Mouse (Mus musculus) neural tube, embryonic 14.5 days (tissue): Measurements from ENCODE around the gene Sult6b2. TPM values are rescaled to one million over a fixed set of nuclear protein-coding genes. Genes with fewer than 3 reads are reported as not detected.

Experiments
- ATAC-seq: fragments of 200-750 bp; cut with Nextera tagmentation; 2 replicates; pipeline ENCODE4 v1.8.0; 2017; ENCODE audit warnings: low read depth, mild to moderate bottlenecking, moderate TSS enrichment, moderate library complexity
- H3K27ac ChIP-seq: fragments of 300-500 bp; sonication (generic); 2 replicates; pipeline ENCODE4 v1.5.1; 2014; ENCODE audit warnings: low read depth, mild to moderate bottlenecking, control low read depth, low read length, moderate library complexity, mixed read lengths
- H3K27me3 ChIP-seq: fragments of 300-500 bp; sonication (generic); 2 replicates; pipeline ENCODE4 v1.6.1; 2014; ENCODE audit warnings: low read length; ENCODE audit not compliant: control insufficient read depth, insufficient read depth
- H3K36me3 ChIP-seq: fragments of 300-500 bp; sonication (generic); 2 replicates; pipeline ENCODE4 v1.6.1; 2014; ENCODE audit warnings: low read length, mixed read lengths; ENCODE audit not compliant: control insufficient read depth, insufficient read depth
- H3K4me1 ChIP-seq: fragments of 300-500 bp; sonication (generic); 2 replicates; pipeline ENCODE4 v1.6.1; 2014; ENCODE audit warnings: low read length; ENCODE audit not compliant: control insufficient read depth, insufficient read depth
- H3K4me2 ChIP-seq: fragments of 300-500 bp; sonication (generic); 2 replicates; pipeline ENCODE4 v1.6.1; 2014; ENCODE audit warnings: mild to moderate bottlenecking, low read depth, low read length, control low read depth
- H3K4me3 ChIP-seq: fragments of 300-500 bp; sonication (generic); 2 replicates; pipeline ENCODE4 v1.5.1; 2014; ENCODE audit warnings: low read depth, low read length, control low read depth, mixed read lengths
- H3K9ac ChIP-seq: fragments of 300-500 bp; sonication (generic); replicated peaks from 2 replicates; pipeline ENCODE4 v1.6.1; 2014; ENCODE audit warnings: low read depth, mild to moderate bottlenecking, control low read depth, low read length, mixed read lengths
- H3K9me3 ChIP-seq: fragments of 300-500 bp; sonication (generic); 2 replicates; pipeline ENCODE4 v1.6.1; 2016; ENCODE audit warnings: low read length; ENCODE audit not compliant: control insufficient read depth
- WGBS: fragments of 180-500 bp; shearing (Covaris S2); extraction: QIAGEN DNeasy Blood & Tissue Kit; methylation state at CpG from one replicate; pipeline ENCODE4 v1.1.7; 2014; 5-methylcytosine and 5-hydroxymethylcytosine counted together
- polyA plus RNA-seq: library from polyadenylated mRNA; unstranded; fragments of >200 nt; fragmentation: Nextera tagmentation; extraction: Ambion mirVana; gene quantifications from 2 replicates; pipeline ENCODE4 v1.2.1, GENCODE M21; 2014

Gene Sult6b2
- polyA plus RNA-seq, 1 experiment from 2014 or later: 0.09 TPM

DNA sequence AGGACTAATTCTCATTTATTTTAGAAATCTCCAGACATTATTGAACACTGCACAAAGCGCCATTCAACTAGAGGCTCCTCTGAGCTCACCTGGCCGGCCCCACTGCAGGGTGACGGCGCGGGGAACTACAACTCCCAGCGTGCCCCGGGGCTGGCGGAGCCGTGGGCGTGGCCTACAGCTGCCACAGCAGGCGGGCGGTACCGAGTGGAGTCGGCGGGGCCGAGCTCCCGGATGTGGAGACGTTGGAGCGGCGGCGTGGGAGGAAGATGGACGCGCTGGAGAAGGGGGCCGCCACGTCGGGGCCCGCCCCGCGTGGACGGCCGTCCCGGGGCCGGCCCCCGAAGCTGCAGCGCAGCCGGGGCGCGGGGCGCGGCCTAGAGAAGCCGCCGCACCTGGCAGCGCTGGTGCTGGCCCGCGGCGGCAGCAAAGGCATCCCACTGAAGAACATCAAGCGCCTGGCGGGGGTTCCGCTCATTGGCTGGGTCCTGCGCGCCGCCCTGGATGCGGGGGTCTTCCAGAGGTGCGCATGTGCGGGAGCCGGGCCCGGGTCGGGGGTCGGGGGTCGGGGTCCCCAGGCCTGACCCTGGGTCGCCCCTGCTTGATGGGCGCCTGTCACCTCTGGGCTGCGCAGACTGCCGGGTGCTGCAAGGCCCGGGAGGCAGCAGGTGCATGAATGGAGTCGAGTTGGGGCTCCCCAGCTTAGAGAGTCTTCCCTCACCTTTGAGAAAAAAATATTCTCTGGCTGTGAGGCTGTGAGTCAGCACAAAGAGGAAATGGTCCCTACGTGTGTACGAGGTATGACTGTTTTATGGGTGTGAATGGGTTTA is 47.6 kb downstream of the Sult6b2 start, which contains the start of gene Cmas:
TSS of gene Cmas (plus strand) at position 180 of the 827 bp plus-strand sequence.
- H3K9ac ChIP-seq: peak within 1 kb of the TSS; percentile 80
- H3K4me2 ChIP-seq: peak within 1 kb of the TSS; percentile 68
- H3K36me3 ChIP-seq: 0 out of 2 replicates have a peak, but pooled peaks cover 3% of the 10 kb centered on the region
- H3K27ac ChIP-seq: peak within 1 kb of the TSS; percentile 80
- H3K4me3 ChIP-seq: peak within 1 kb of the TSS; percentile 84
- peaks cover 16% of the 10 kb centered on the region for H3K4me1 ChIP-seq
- peak; percentile 93 for ATAC-seq
- H3K27me3 ChIP-seq: no peaks in the 10 kb centered on the region
- WGBS: 1% methylated on average over 63 of the region's 68 CpGs
- H3K9me3 ChIP-seq: no peaks in the 10 kb centered on the region

DNA sequence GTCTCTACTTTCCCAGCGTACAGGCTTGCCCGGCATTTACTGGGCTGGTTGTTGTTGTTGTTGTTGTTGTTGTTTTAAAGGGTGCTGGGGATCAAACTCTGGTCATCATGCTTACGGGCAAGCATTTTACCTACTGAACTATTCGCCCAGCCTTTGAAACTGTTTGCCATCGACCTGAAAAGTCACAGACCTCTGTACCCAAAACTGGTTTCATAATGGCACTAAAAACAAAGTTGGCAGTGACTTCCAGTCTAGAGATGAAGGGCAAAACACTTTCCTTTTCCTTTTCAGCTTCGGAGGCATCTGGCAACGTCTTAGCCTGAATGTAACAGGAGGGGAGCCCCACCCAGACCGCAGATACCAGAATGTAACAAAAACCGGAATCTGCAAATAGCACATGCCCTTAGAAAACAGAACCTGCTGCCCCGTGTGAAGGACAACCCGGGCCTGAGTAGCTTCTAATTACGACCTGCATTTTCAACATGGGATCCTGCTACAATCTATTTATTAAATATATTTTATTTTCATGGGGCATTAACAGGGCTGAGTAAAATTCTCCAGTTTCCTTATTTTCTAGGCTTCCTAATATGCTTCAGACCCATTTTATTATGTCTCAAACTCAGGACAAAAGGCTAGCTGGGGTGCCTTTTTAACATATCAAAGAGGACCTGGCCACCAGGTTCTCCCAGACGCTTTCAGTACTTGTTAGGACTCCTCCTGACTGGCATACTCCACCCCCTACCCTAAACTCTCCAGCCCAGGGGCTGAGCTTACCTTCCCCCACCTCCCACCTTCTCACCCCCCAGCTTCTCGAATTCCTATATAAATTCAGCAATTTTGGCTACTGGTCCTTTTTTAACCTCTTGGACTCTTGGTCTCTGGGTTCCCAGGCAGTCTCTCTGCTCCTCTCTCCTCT is 51.7 kb downstream of the Sult6b2 start:
- Histone ChIP-seq H3K27ac (no peak overlapping the region), H3K9me3 (no peaks in the 10 kb centered on the region), H3K9ac (no peak overlapping the region), H3K4me3 (no peak overlapping the region), H3K4me2 (no peak overlapping the region), H3K36me3 (no peaks in the 10 kb centered on the region), H3K27me3 (no peaks in the 10 kb centered on the region), H3K4me1 (peaks cover 1% of the 10 kb centered on the region)
- ATAC-seq: no peak
- 40% methylated on average over 14 of the region's 14 CpGs for WGBS

DNA sequence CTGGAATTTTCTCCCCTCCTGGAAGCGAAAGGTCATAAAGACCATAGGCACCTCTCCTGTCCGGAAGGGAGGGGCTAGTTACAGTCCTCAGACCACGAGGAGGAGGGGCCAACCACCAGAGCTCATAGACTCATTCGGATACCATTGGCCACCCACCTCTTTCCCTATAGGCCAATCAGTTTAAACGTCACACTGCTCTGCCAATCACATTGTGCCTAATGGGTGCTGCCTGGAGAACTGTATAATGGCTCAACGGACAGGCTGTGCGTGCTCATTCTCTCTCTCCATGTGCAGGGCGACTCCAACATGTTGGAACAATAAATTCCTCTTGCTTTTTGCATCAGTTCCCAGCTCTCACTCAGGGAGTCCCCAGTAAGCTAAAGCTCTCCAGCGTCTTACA is 52.9 kb downstream of the Sult6b2 start:
- 43% methylated on average over 9 of the region's 9 CpGs for WGBS
- no peak overlapping the region for H3K4me3 ChIP-seq
- peak; percentile 84 for ATAC-seq

DNA sequence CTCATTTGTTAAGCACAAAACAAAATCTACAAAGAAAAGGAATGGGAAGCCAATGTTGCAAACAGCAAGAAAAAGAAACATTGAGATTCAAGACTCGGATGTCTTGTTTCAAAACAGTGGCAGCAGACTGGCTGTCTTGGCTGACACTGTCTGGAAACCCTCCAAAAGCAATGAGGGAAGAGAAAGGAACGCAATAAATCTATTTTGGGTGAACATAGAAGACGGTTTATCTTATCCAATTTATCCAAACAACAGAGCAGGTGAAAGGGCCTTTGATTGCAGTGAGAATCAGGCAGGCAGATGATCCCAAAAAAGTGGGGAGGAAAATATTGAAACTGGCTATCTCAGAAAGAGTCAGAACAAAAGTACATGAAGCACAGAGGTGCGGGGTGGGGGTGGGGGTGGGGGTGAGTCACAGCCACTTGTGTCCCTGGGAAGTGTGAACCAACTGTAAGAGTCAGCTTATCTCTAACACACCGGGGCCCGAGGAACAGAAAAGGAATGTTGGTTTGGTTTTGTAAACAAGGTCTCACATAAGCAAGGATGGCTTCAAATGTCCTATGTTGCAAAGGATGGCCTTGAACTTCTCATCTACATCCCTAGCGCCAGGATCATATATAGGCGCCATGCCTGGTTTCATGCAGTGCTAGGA is 56.1 kb downstream of the Sult6b2 start:
- no peaks in the 10 kb centered on the region for H3K4me1 ChIP-seq
- ATAC-seq: no peak
- no peak overlapping the region for H3K9ac ChIP-seq
- no peaks in the 10 kb centered on the region for H3K36me3 ChIP-seq
- H3K27ac ChIP-seq: no peak overlapping the region
- H3K4me3 ChIP-seq: no peak overlapping the region
- H3K27me3 ChIP-seq: no peaks in the 10 kb centered on the region
- no peaks in the 10 kb centered on the region for H3K9me3 ChIP-seq
- WGBS: 74% methylated on average over 8 of the region's 8 CpGs
- no peak overlapping the region for H3K4me2 ChIP-seq

More for the DNA sequence above, 52.9 kb downstream of the Sult6b2 start:
- H3K9ac ChIP-seq: no peak overlapping the region
- no peaks in the 10 kb centered on the region for H3K4me1 ChIP-seq
- H3K27me3 ChIP-seq: no peaks in the 10 kb centered on the region
- no peak overlapping the region for H3K27ac ChIP-seq
- no peak overlapping the region for H3K4me2 ChIP-seq
- no peaks in the 10 kb centered on the region for H3K36me3 ChIP-seq
- H3K9me3 ChIP-seq: no peaks in the 10 kb centered on the region

DNA sequence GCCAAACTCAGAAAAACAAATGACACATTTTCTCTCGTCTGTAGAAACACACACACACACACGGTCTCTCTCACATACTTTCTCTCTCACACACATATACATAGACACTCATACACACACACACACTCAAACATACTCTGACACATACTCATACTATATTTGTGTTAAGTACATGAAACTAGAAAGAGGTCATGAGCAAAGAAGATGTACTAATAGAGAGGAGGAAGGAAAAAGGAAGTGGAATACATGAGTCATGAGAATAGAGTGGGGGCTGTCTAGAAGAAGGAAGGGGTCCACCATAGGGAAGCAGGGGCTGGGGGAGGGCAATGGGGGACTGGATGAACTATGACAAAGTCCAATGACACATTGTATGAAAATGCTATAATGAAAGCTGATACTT is 57.1 kb downstream of the Sult6b2 start:
- WGBS: 86% methylated on average over 2 of the region's 2 CpGs
- H3K4me1 ChIP-seq: no peaks in the 10 kb centered on the region
- no peak overlapping the region for H3K4me2 ChIP-seq
- no peak overlapping the region for H3K4me3 ChIP-seq
- no peak overlapping the region for H3K9ac ChIP-seq
- H3K36me3 ChIP-seq: no peaks in the 10 kb centered on the region
- no peaks in the 10 kb centered on the region for H3K9me3 ChIP-seq
- no peaks in the 10 kb centered on the region for H3K27me3 ChIP-seq
- ATAC-seq: no peak
- no peak overlapping the region for H3K27ac ChIP-seq

DNA sequence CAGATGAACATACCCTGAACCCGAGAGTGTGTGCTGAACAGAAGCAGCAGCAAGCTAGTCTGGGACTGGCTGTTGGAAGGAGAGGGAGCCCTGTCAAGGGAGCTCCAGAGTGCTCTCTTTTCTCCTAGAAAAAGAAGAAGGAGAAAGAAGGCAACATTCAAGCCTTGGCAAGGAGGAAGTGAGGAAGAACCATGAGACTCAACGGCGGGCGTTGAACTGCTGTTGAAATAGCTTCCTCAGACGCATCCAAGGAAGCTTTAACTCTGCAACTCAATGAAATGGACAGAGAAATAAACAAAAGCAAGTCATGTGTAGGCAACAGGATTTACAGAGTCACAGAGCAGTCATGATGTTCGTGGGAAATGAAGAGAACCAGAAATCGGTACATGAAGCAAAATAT is 57.5 kb downstream of the Sult6b2 start:
- Histone ChIP-seq H3K4me2 (no peak overlapping the region), H3K4me3 (no peak overlapping the region), H3K9me3 (no peaks in the 10 kb centered on the region), H3K36me3 (no peaks in the 10 kb centered on the region), H3K4me1 (no peaks in the 10 kb centered on the region), H3K27ac (no peak overlapping the region), H3K27me3 (no peaks in the 10 kb centered on the region), H3K9ac (no peak overlapping the region)
- no peak for ATAC-seq
- 85% methylated on average over 7 of the region's 7 CpGs for WGBS

DNA sequence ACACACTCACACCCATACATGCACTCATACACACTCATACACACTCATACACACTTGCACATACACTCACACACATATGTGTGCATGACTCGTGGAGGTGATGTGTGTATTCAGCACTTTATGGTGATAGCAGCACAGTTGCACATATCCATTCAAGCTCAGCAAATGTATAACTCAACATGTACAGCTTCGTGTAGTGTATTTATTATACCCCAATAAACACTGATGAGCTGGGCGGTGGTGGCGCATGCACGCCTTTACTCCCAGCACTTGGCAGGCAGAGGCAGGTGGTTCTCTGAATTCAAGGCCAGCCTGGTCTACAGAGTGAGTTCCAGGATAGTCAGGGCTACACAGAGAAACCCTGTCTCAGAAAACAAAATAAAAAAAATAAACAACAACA is 58.8 kb downstream of the Sult6b2 start:
- no peak for ATAC-seq
- Histone ChIP-seq H3K36me3 (no peaks in the 10 kb centered on the region), H3K4me1 (no peaks in the 10 kb centered on the region), H3K9me3 (no peaks in the 10 kb centered on the region), H3K9ac (no peak overlapping the region), H3K27ac (no peak overlapping the region), H3K4me3 (no peak overlapping the region), H3K27me3 (no peaks in the 10 kb centered on the region), H3K4me2 (no peak overlapping the region)
- 92% methylated on average over 5 of the region's 5 CpGs for WGBS

DNA sequence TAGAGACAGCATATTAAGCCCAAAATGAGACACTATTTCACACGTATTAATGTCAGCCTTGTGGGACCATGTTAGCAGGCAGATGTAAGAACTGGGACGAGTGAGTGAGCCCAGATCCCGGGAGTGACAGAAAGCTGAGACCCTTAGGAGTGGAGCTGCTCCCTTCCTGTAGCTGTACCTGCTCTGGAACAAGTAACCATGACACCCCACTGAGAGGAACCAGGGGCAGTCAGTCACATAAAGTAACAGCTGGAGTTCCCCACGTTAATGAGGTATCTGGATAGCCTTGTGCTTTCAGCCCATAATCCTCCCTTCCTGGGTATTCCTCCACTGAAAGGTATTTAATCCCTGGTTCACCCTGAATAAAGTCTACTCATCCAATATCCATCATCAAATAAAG is 61.1 kb downstream of the Sult6b2 start:
- no peak for ATAC-seq
- no peak overlapping the region for H3K9ac ChIP-seq

More for the DNA sequence above, 61.1 kb downstream of the Sult6b2 start:
- Histone ChIP-seq H3K36me3 (no peaks in the 10 kb centered on the region), H3K27me3 (no peaks in the 10 kb centered on the region), H3K9me3 (no peaks in the 10 kb centered on the region), H3K4me2 (no peak overlapping the region), H3K27ac (no peak overlapping the region), H3K4me1 (no peaks in the 10 kb centered on the region), H3K4me3 (no peak overlapping the region)
- WGBS: 65% methylated on average over 4 of the region's 4 CpGs
